Mouse (Mus musculus) heart, postnatal 36 days (tissue): ENCODE measurements at regions not wholly inside any gene's neighbourhood (a gene's known extent, or its start where the extent isn't known, plus 50 kb on each side); places are given as distances from the start of the nearest gene placed in this dataset.

Source experiments
- DNase-seq, 2 experiments: peaks; one replicate each; pipeline ENCODE4 v3.0.0; 2021 to 2022
- intact Hi-C: fragments of 180-260 bp; cut with DNase I; formaldehyde crosslinking; loops from one replicate; pipeline ENCODE4 v1.15.1; 2025

DNA sequence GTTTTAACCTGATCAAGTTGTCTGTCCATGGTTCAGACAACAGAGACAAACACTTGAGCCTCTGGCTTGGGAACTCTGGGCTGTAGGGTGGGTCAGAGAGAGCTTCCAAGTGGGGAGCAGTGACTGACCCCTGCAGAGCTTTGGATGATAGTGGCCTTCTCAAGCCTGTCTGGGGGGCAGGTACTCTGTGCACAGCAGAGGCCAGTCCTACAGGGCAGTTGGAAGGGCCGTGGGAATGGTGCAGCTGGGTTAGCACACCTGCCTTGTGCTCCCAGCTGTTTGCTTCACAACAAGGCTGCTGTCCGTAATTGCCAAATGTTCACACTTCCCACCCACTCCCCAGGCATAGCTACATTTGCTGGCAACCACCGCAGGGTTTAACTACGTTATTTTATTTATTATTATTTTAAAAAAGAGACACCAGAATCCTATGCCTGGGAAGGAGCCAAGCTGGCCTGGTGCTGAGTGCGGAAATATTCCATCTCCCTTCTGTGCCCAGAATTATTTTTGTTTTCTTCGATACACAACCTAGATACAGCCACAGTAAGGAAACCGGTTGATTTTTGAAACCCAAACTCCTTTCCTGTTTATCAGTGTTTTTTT, 268.1 kb upstream of the Id2 start:
- no peak for DNase-seq
- intact Hi-C loops: loop anchor here (5.0 kb wide), 1 partner anchor 273 kb away; no protein-coding TSS in a partner anchor

DNA sequence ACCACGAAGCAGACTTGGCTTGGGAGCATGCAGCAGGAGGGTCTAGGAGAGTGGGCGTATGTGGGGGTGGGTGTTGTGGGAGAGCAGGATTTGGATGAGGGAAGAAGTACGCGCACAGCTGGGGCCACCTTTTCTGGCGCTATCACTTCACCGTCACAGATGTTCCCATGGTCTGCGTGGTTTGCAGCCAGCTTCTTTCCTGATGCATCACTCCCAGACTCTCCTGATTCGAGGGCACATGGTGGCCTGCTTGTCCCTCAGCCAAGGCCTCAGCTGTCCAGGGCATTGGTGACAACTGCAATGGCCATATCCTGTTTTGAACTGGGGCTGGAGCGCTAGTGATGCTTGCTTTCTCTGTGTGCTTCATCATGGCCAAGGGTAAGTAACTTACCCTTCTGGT, 266.9 kb upstream of the Id2 start:
- no peak for DNase-seq
- intact Hi-C loops: loop anchor here (5.0 kb wide), 1 partner anchor 272 kb away; no protein-coding TSS in a partner anchor

DNA sequence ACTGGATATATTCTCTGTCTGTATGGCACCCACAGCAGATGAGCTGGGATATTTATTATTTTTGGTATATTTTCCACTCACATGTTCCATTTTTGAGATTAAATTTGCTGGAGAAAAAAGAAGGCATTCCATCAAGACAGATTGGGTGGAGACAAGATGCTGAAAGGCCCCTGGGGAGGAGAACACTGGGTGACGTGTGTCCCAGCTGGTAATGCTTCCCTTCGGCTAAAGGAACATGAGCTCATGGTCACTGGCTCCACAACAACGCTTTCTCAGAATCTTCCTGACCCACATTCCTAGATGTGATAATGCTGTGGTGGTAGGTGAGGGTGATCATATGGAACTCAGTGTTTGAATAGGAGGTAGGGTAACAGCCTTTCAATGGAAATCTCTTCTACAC, 266.4 kb upstream of the Id2 start:
- DNase-seq: no peak
- intact Hi-C loops: loop anchor here (5.0 kb wide), 1 partner anchor 271 kb away; no protein-coding TSS in a partner anchor

- DNase-seq: no peak
- intact Hi-C loops: loop anchor here (5.0 kb wide), 1 partner anchor 270 kb away; no protein-coding TSS in a partner anchor
These were observed 265.8 kb upstream of the Id2 start for GRCm38 (mm10) chr12:25362771-25363170.

GRCm38 (mm10) chr12:25360726-25361125, 263.8 kb upstream of the Id2 start:
- intact Hi-C loops: loop anchor here (5.0 kb wide), 1 partner anchor 268 kb away; no protein-coding TSS in a partner anchor
- DNase-seq: no peak

DNA sequence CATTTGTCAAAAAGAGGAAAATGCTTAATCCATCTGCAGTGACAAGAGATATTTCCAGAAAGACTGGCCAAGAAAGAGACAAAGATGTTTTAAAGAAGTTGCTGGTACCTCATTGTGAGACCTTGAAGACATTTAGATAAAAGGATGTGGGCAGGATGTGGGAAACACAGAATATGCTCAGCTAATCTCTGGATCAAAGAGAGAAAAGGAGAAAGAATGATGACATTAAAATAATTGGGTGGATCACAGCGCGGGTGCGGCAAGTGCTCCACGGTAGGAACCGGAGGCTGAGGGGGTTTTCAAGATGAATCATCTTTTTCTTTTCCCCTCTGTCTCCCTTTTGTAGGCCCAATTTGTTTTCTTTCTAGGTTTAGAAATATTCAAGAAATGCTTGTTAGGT, 263.0 kb upstream of the Id2 start:
- no peak for DNase-seq
- intact Hi-C loops: loop anchor here (5.0 kb wide), 1 partner anchor 268 kb away; no protein-coding TSS in a partner anchor

- intact Hi-C loops: no loop called here
- DNase-seq: no peak
These were observed 262.0 kb upstream of the Id2 start for GRCm38 (mm10) chr12:25358846-25359525.

- intact Hi-C loops: no loop called here
- DNase-seq: no peak
These were observed 259.8 kb upstream of the Id2 start for GRCm38 (mm10) chr12:25356774-25357173.

DNA sequence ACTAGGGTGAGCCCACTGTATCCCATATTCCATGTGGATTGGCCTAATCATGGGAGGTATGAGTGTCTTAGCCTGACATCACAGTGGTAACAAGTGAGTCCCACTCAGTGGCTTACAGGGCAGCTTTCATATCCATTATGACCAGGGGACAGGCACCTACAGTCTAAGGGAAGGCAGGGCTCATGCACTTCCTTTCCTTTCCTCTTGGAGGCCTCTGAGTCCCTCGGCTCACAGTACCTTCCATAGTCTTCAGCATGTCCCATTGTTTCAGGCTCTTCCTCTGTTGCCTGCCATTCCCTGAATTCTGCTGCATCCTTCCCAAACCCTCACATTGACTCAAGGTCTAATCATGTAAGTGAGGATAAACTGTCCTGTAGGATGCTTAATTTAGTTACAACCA, 258.3 kb upstream of the Id2 start:
- DNase-seq: no peak
- intact Hi-C loops: no loop called here

GRCm38 (mm10) chr12:25353402-25353896, 256.5 kb upstream of the Id2 start:
- intact Hi-C loops: no loop called here

DNA sequence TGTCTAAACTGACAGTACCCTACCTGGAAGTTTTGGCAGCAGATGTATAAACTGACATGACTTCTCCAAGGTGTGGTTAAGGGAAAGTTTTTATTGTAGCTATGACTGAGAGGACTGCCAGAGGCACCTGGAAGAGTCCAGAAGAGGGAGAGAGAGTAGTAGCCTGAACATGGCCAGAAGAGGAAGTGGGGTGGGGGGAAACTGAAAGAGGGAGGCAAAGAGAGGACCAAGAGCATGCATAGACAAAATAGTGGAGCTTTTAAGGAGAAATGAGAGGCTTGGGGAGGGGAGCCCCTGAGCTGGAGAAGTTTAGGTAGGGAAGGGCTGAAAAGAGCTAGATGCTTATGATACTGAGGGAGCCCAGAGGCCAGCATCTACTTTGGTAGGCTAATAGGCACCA, 255.2 kb upstream of the Id2 start:
- intact Hi-C loops: no loop called here

More at GRCm38 (mm10) chr12:25353402-25353896, 256.5 kb upstream of the Id2 start:
- no peak for DNase-seq

DNA sequence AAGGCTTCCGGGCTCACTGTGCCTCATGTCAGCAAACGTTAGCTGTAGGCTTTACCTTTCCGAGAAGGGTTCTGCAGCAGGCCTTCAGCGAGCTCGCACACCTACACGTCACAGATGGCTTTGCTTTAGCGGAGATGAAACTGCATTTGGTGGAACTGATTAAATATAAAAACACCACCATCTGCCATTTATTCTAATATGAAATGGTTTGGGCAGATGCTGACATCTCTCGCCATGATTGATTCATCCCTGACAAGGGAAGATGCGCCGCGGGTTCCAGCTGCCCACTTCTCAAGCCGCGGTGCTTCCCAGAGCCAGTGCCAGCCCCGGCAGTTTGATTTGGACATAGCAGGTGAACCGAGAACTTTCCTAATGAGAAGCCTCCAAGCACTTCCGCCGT, 247.4 kb upstream of the Id2 start:
- DNase-seq: no peak
- intact Hi-C loops: no loop called here

More for the DNA sequence above, 255.2 kb upstream of the Id2 start:
- DNase-seq: no peak

- intact Hi-C loops: no loop called here
- DNase-seq: no peak
These were observed 241.8 kb upstream of the Id2 start for GRCm38 (mm10) chr12:25338771-25339170.

GRCm38 (mm10) chr12:25335930-25336329, 239.0 kb upstream of the Id2 start:
- no peak for DNase-seq
- intact Hi-C loops: no loop called here

GRCm38 (mm10) chr12:25335069-25335468, 238.1 kb upstream of the Id2 start:
- intact Hi-C loops: no loop called here
- DNase-seq: no peak

- intact Hi-C loops: no loop called here
These were observed 235.6 kb upstream of the Id2 start for GRCm38 (mm10) chr12:25332384-25333035.

DNA sequence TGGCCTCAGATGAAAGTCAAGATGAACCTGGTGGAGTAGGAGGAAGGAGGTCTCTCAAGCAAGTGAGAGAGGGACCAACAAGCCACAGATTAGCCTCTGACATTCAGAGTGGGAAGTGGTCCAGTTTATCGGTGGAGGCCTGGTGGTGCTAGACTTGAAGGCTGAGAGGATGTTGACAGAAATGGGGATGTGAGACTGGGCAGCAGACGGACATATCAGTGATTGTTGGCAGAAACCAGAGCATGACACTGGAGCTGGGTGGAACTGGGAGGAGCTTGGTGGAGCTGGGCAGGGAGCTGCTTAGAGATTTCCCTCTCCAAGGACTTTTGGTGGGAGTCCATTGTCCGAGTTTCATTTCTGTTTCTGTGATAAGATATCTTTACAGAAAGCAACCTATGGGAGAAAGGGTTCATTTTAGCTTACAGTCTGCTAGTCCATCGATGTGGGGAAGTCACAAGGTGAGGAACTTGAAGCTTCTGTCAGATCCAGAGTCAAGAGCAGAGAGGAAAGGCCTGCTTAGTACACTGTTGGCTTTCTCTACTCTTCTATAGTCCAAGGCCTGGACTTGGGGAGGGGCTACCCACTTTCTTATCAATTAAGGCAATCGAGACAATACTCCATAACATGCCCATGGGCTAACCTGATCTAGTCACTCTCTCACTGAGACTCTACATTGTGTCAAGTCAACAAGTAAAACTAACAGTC, 233.2 kb upstream of the Id2 start:
- intact Hi-C loops: no loop called here
- peak; percentile 43 to 50 for DNase-seq

More at GRCm38 (mm10) chr12:25332384-25333035, 235.6 kb upstream of the Id2 start:
- no peak for DNase-seq

DNA sequence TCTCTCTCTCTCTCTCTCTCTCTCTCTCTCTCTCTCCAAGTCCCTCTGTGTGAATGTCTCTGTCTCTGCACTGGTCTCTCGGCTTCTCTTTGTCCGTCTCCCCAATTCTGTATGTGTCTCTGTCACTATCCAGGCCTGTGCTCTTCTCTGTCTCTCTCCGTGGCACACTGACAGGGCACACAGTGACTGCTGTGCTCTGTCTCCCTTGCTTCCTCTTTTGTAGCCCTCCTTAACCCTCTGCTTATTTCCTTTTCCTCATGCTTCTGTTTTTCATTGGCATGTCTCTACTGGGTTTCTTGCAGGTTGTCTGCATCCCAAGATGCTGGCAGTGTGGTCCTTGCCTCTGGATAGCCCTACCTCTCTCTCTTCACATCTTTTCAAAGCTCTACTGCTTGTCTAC, 229.0 kb upstream of the Id2 start:
- intact Hi-C loops: no loop called here

GRCm38 (mm10) chr12:25323171-25323570, 226.2 kb upstream of the Id2 start:
- intact Hi-C loops: no loop called here
- DNase-seq: no peak

More for the DNA sequence above, 229.0 kb upstream of the Id2 start:
- no peak for DNase-seq

GRCm38 (mm10) chr12:25320262-25320767, 223.4 kb upstream of the Id2 start:
- intact Hi-C loops: no loop called here

GRCm38 (mm10) chr12:25319846-25320245, 222.9 kb upstream of the Id2 start:
- DNase-seq: no peak
- intact Hi-C loops: no loop called here

More at GRCm38 (mm10) chr12:25320262-25320767, 223.4 kb upstream of the Id2 start:
- no peak for DNase-seq
